Mouse (Mus musculus) ES-Bruce4 (cell line): ENCODE measurements at regions not wholly inside any gene's neighbourhood (a gene's known extent, or its start where the extent isn't known, plus 50 kb on each side); places are given as distances from the start of the nearest gene placed in this dataset.

Experiments
- CTCF ChIP-seq: IDR thresholded peaks from one replicate; pipeline ENCODE4 v1.8.1; 2011; ENCODE audit warnings: low read depth, low read length
- EP300 ChIP-seq: IDR thresholded peaks from 2 replicates; pipeline ENCODE4 v1.6.1; 2011; ENCODE audit warnings: low read depth, low read length; ENCODE audit not compliant: insufficient read depth
- POLR2A ChIP-seq: IDR thresholded peaks from one replicate; pipeline ENCODE4 v1.8.1; 2011; ENCODE audit warnings: low read length; ENCODE audit not compliant: insufficient read depth

GRCm38 (mm10) chr12:98069110-98069509, 190.1 kb downstream of the Galc start:
- TF ChIP-seq CTCF, result no peak
- no peak for TF ChIP-seq POLR2A
- TF ChIP-seq EP300, result no peak
